Mouse (Mus musculus) G1E (cell line): ENCODE measurements around the gene Tm7sf3.

Experiments
- CTCF ChIP-seq: IDR thresholded peaks from 2 replicates; pipeline ENCODE4 v1.5.1; 2012; ENCODE audit warnings: low read depth, low read length, inconsistent platforms, mixed read lengths
- GATA1 ChIP-seq: IDR thresholded peaks from 2 replicates; pipeline ENCODE4 v1.6.1; 2012; ENCODE audit warnings: borderline replicate concordance, low read length, inconsistent platforms, mixed read lengths
- GATA2 ChIP-seq: IDR thresholded peaks from 2 replicates; pipeline ENCODE4 v1.6.1; 2012; ENCODE audit warnings: low read depth, low read length, inconsistent platforms, borderline replicate concordance
- TAL1 ChIP-seq: conservative IDR thresholded peaks from 2 replicates; pipeline ENCODE4 v1.6.1; 2012; ENCODE audit warnings: low read depth, low read length, inconsistent platforms, mixed read lengths

- no peak for TF ChIP-seq CTCF
- TF ChIP-seq TAL1: no peak
- TF ChIP-seq GATA2: no peak
- TF ChIP-seq GATA1: no peak
Observed at GRCm38 (mm10) chr6:146650013-146650412, 7.4 kb upstream of the Tm7sf3 start.
